Mouse (Mus musculus) spleen, adult 12 weeks (tissue): ENCODE data around the gene Tmem136.
"Not testable (repeated sequence)": the region's sequence is repeated elsewhere in the genome, so short reads cannot be mapped to it uniquely, and the experiment has no call there.

Experiments used
- DNase-seq: peaks from one replicate; pipeline ENCODE4 v3.0.0; 2022; ENCODE audit warnings: low spot score

The Tmem136 gene

DNA sequence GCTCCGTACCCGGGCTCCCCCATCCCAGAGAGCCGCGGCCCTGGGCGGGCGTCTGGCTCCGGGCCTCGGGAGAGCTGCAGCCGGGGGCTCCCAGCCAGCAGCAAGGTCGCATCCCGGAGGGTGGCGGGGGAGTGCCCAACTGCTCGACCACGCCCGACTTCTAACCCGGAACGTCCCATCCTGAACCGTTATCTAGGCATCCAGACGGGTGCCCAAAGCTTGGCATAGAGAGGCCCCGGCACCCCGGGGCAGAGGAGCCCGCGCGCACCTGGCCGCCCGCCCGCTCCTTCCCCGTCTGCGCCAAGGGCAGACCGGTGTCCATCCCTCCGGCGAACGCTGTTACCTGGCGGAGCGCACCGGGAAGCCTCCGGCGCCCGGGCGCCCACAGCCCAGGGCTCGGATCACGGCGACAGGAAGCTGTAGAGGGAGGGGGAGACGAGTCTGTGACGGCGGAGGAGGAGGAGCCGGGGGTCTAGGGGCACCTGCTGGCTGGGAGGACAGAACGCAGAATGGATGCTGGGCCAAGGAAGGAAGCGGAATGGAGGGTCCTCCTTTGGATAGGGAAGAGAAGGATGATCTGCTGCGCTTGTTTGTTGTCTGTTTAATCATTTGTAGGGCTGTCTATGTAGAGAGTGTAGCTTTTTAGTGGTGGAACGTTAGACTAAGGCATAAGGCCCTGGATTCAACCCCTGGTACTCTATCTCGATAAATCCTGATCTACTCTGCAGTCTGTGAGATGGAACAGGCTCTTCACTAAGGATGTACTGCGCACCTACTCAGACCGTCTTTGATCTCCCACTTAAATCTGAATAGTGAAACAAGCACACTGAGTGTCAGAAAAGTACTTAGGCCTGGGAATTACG, at the start of gene Tmem136:
Gene Tmem136 (minus strand): TSS at position 437 of the 863 bp plus-strand sequence.
- peak; percentile 80 for DNase-seq

- no peak for DNase-seq
Measured at GRCm38 (mm10) chr9:43155960-43156359, 39.6 kb upstream of the Tmem136 start.

DNA sequence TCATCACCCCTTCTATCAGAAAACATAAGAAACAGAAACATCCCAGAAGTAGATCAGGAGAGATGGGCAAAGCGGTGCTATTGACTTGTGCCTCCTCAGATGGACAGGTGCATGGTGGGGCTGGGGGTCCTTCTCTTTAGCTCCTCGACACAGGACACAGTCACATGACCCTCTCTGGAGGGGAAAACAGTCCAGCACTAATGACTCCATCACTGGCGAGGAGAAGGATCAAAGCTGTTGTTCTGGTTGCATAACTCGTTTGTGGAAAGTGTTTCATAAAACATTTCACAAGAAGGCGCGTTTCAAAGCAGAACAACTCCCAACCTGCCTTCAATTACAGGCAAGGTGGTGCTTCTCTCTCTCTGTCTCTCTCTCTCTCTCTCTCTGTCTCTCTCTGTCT, 35.4 kb upstream of the Tmem136 start:
- no peak for DNase-seq

DNA sequence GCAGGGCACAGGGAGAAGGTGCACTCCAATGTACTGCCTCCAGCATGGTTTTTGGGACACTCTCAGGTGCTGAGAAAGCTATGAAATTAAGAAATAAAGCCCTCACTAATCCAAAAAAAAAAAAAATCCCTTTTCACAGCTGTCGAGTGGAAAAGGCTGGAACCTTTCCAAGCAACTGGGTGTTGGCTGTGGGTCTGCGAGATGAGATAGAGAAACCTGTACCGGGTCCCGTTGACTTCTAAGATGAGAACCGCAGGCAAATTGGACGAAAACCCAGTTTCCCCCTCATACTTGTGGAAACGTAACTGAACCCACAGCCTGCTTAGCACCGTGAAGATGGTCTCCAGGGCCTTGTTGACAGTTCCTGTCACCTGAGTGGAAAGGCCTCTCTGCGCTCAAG, 34.6 kb upstream of the Tmem136 start:
- no peak for DNase-seq

DNA sequence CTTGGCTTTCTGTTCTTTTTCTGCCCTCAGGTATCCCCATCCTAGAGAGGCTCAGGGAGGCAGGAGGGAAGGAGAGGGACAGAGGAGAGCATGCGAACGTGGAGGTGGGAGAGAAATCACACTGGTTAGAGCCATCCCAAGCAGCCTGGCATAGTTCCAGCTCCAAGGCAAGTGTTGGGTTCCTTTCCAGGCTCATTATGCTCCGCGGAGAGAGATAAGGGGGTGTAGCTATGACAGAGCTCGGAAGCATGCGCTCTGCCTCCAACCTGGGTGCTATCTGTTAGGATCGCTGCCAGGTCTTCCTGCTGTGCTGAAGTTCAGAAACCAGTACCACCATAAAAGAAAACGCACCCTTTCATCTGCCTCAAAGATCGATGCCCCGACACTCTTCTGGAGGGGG, 33.7 kb upstream of the Tmem136 start:
- DNase-seq = peak; percentile 9

- no peak for DNase-seq
Measured at GRCm38 (mm10) chr9:43149498-43149897, 33.1 kb upstream of the Tmem136 start.

DNA sequence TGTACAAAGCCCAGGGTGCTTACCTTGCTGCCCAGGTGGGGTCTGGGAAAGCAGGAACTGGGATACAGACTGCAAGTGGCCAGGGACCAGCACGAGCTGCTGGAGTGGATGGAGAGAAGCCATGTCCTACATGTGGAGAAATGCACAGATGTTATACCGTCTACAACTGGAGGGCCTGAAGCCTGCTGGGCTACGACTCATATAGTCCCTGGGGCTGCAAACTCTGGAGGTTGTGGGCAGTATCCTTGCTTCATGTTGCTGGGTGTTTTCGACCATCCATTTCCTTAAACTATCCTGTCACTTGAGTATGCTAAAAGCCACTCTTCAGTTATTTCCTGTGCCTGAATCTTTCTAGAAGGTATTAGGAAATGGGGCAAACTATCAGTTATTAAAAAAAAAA, 28.8 kb upstream of the Tmem136 start:
- no peak for DNase-seq

- DNase-seq = no peak
Measured at GRCm38 (mm10) chr9:43144206-43144810, 27.9 kb upstream of the Tmem136 start.

DNA sequence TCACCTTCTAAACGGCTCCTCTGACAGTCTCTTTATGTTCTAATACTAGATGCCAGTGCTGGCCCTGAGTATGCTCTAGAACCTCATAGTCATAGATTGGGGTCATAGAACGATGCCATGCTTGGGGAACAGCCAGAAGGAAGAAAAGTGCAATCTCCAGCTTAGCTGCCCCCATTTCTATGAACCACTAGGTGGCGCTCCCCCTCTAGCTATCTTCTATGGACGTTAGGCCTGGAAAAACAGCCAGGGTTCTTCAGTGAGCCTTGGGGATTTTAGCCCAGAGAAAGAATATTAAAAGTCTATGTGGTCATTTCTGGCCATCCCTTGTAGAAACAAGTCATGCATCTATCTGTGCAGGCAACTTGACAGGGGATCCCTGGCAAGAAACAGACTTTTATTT, 25.5 kb upstream of the Tmem136 start:
- DNase-seq = peak; percentile 41

DNA sequence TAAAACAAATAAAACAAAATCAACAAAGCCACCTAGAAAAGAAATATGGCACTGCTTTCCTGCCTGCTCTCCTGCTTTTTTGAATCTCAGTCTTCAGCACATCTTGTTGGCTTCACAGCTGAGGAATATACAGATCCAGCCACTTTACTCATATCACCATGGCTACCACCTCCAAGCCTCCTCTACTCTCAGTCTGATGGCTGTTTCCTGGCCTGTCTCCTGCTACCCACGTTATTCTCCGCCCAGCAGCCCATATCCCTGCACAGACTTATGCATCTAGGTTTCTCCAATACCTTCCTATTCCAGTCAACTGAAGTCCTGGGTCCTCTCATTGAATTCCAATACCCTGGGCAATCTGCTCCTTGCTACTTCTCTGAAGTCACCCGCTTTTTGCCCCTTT, 17.2 kb upstream of the Tmem136 start:
- DNase-seq = no peak

GRCm38 (mm10) chr9:43132380-43132779, 16.0 kb upstream of the Tmem136 start:
- no peak for DNase-seq

DNA sequence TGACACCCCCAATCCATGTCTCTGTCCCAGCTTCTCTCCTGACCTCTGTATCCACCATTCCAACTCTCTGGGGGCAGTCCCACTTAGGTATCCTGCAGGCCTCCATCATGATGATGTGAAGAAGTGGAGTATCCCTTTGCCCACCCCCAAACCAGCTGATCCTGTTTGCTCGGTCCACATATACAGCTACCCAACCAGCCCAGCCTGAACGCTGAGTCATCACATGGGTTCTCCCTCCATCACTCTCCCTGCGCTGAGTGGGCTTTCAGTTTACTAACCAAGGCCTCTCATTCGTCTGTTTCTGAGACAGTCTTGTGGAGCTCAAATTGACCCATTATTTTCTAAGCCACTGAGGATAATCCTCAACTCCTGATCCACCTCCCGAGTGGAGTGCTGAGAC, 15.6 kb upstream of the Tmem136 start:
- DNase-seq = no peak

GRCm38 (mm10) chr9:43130684-43131083, 14.3 kb upstream of the Tmem136 start:
- DNase-seq = no peak

GRCm38 (mm10) chr9:43127101-43127787, 10.9 kb upstream of the Tmem136 start:
- no peak for DNase-seq

DNA sequence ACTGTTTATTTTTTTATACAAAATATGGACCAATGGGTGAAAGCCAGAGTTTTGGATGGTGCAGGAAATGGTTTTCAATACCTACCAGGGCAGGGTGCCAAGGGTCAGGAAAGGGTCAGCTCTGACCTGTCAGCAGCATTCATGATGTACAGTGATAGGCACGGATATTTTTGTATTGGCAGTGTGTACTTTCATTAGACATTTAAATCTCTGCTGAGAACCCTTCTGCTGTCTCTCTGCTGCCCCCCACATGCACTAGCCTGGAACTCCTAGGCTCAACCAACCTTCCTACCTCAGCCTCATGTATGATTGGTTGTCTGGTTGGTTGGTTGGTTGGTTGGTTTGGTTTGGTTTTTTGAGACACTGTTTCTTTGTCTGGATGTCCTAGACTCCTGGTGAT, 6.0 kb upstream of the Tmem136 start:
- DNase-seq = no peak

DNA sequence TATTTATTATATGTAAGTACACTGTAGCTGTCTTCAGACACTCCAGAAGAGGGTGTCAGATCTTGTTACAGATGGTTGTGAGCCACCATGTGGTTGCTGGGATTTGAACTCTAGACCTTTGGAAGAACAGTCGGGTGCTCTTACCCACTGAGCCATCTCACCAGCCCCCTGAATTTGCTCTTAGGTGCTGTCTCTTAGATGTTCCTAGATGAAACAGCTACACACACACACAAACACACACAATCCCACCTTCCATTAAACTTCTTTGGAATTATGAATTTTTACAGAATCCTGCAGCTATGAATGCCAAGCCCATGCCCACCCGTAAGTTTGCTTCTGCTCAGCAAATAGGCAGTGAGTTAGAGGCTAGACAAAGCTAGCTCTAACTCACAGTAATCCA, 5.6 kb upstream of the Tmem136 start:
- DNase-seq = not testable (repeated sequence)

DNA sequence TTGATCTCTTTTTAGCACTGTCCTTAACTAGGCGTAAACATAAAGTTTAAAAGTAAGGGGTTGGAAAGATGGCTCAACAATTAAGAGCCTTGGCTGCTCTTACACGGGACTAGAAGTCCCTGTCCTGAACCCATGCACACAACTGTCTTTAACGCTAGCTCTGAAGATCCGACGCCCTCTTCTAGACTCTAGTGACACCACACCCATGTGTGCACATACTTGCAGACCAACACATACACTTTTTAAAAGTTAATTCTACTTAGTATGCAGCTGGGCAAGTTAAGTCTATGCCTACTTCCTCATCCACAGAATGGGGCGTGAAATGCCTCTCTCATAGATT, 597 bp upstream of the Tmem136 start:
- DNase-seq = no peak

GRCm38 (mm10) chr9:43115431-43116133, 788 bp downstream of the Tmem136 start:
- DNase-seq = no peak

DNA sequence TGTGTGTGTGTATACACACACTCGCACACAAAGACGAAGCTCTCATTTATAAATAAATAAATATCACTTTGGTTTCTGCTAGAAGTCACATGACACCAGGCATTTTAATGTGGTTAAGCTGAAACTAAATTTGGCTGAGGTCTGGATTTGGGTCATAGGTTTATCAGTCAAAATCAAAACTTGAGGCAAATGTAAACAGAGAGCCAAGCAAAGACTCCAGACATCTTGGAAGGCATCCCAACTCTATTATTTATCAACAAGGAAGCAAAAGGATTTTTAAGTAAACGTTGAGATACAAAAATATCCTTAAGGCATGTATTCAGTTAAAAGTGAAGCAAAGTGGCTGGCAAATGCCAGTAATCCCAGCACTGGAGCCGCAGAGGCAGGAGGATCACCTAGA, 1.5 kb downstream of the Tmem136 start:
- no peak for DNase-seq

GRCm38 (mm10) chr9:43110286-43110980, 5.9 kb downstream of the Tmem136 start:
- no peak for DNase-seq

- DNase-seq = no peak
Measured at GRCm38 (mm10) chr9:43109125-43109524, 7.2 kb downstream of the Tmem136 start.

DNA sequence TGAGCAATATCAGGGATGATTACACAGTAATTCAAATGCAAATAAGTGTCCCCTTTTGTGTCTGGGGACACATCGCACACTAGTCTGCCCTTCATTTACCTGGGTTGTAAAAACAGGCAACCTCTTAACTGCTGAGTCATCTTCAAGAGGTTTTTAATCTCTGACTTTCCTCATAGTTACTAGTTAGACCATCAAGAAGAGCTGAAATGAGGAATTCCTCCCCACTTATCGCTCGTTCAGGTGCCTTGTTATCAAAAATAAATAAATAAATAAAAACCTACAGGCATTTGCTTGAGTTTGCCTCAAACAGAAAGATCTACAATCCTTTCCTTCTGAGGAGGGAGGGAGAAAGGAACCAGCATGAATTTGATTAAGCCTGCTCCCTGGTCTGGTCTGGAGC, 7.6 kb downstream of the Tmem136 start:
- no peak for DNase-seq
